Mouse (Mus musculus) midbrain, embryonic 10.5 days (tissue): Measurements from ENCODE around the gene Tigd4. TPM values are rescaled to one million over a fixed set of nuclear protein-coding genes. Genes with fewer than 3 reads are reported as not detected.
A peak's percentile ranks its signal among the peaks of the same experiment; 100 is the strongest.
"Not testable (repeated sequence)": the region's sequence is repeated elsewhere in the genome, so short reads cannot be mapped to it uniquely, and the experiment has no call there.

Experiments
- DNase-seq: peaks from one replicate; pipeline ENCODE4 v3.0.0-alpha.2; 2017; ENCODE audit warnings: low spot score
- H3K27ac ChIP-seq: fragments of 300-500 bp; sonication (generic); replicated peaks from 2 replicates; pipeline ENCODE4 v1.5.1; 2016; ENCODE audit warnings: mild to moderate bottlenecking
- H3K27me3 ChIP-seq: fragments of 300-500 bp; sonication (generic); 2 replicates; pipeline ENCODE4 v1.6.1; 2016; ENCODE audit warnings: low read depth, mild to moderate bottlenecking; ENCODE audit not compliant: poor library complexity, severe bottlenecking
- H3K36me3 ChIP-seq: fragments of 300-500 bp; sonication (generic); 2 replicates; pipeline ENCODE4 v1.6.1; 2016; ENCODE audit warnings: mild to moderate bottlenecking, moderate library complexity
- H3K4me1 ChIP-seq: fragments of 300-500 bp; sonication (generic); 2 replicates; pipeline ENCODE4 v1.6.1; 2016
- H3K4me3 ChIP-seq: fragments of 300-500 bp; sonication (generic); 2 replicates; pipeline ENCODE4 v1.5.1; 2016; ENCODE audit warnings: mild to moderate bottlenecking, moderate library complexity
- H3K9me3 ChIP-seq: fragments of 300-500 bp; sonication (generic); replicated peaks from 2 replicates; pipeline ENCODE4 v1.6.1; 2016; ENCODE audit warnings: mild to moderate bottlenecking
- WGBS: fragments of 180-500 bp; shearing (Covaris S2); methylation state at CpG from one replicate; pipeline ENCODE4 v1.1.7; 2016; 5-methylcytosine and 5-hydroxymethylcytosine counted together
- polyA plus RNA-seq: library from polyadenylated mRNA; unstranded; fragments of >200 nt; fragmentation: Nextera tagmentation; extraction: Ambion mirVana; gene quantifications from 2 replicates; pipeline ENCODE4 v1.2.1, GENCODE M21; 2016

Tigd4 gene
- polyA plus RNA-seq, result not detected in 2 replicates

GRCm38 (mm10) chr3:84593274-84593673, at the start of gene Tigd4:
Tigd4 (plus strand) TSS chr3:84593574.
- Histone ChIP-seq H3K4me3 (no peak within 1 kb of the TSS), H3K36me3 (no peaks in the 10 kb centered on the region), H3K27ac (no peak within 1 kb of the TSS), H3K27me3 (peaks cover 45% of the 10 kb centered on the region), H3K9me3 (no peaks in the 10 kb centered on the region), H3K4me1 (peaks cover 20% of the 10 kb centered on the region)
- 90% methylated on average over 2 of the region's 2 CpGs for WGBS
- DNase-seq, result no peak

DNA sequence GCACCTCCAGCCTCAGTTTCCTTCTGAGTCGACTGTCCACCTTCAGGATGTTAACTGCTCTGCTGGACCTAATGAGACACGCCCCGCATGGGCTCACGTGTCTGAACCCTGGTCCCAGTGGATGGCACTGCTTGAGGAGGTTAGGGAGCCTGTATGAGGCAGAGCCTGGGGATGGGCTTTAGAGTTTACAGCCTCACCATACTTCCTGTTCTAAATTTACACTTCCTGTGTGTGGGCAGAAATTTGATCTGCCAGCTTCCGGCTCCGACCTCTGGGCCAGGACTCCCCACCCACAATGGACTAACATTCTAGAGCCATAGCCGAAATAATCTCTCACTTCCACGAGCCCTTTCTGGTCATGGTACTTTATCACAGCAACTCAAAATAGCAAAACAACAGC, 46.2 kb upstream of the Tigd4 start:
- WGBS, result 85% methylated on average over 8 of the region's 8 CpGs
- H3K4me3 ChIP-seq, result no peak overlapping the region
- DNase-seq, result no peak
- H3K27ac ChIP-seq, result no peak overlapping the region
- no peaks in the 10 kb centered on the region for H3K4me1 ChIP-seq
- no peaks in the 10 kb centered on the region for H3K36me3 ChIP-seq
- no peaks in the 10 kb centered on the region for H3K27me3 ChIP-seq
- H3K9me3 ChIP-seq, result no peaks in the 10 kb centered on the region

DNA sequence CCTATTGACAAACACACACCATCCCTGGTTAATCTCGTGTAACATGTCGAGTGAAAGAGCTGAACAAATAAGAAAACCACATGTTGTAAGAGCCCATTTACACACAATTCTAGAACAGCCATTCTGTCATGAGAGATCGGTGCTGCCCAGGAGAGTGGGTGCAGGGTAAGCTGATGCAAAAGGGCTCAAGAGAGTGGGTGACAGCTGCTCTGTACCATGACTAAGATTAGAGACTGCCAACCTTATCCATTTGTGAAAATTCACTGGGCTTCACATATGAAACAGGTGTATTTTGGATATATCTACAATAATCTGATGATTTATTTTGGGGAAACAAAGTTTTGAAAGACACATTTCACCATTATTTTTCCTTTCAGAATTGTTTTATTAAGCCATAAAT, 37.6 kb upstream of the Tigd4 start:
- Histone ChIP-seq H3K36me3 (no peaks in the 10 kb centered on the region), H3K27ac (no peak overlapping the region), H3K4me3 (no peak overlapping the region), H3K9me3 (no peaks in the 10 kb centered on the region), H3K4me1 (no peaks in the 10 kb centered on the region), H3K27me3 (no peaks in the 10 kb centered on the region)
- no peak for DNase-seq
- WGBS, result 90% methylated on average over 3 of the region's 3 CpGs

DNA sequence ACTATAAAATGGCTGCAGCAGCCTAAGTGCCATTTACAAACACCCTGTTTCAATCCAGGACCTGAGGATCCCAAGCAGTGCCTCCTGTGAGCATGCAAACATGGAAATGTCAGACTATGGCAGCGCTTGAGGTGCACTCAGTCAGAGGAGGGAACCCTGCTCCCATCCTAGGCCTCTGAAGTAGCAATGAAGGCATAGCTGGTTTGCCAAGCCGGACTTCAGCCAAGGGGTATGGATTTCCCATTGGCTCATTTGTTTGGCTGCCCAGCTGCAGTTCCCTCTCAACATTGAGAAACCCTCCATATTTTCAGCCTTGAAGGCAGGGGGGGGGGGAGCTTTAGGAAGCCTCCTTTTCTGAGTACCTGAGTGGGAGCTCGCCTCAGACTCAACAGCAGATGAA, 35.1 kb upstream of the Tigd4 start:
- Histone ChIP-seq H3K27me3 (no peaks in the 10 kb centered on the region), H3K36me3 (no peaks in the 10 kb centered on the region), H3K27ac (no peak overlapping the region), H3K4me3 (no peak overlapping the region), H3K9me3 (no peaks in the 10 kb centered on the region), H3K4me1 (no peaks in the 10 kb centered on the region)
- DNase-seq, result no peak
- 90% methylated on average over 3 of the region's 3 CpGs for WGBS

- H3K27ac ChIP-seq, H3K36me3 ChIP-seq, H3K27me3 ChIP-seq, H3K9me3 ChIP-seq, H3K4me3 ChIP-seq, H3K4me1 ChIP-seq, DNase-seq: not testable (repeated sequence)
- 87% methylated on average over 2 of the region's 2 CpGs for WGBS
Measured at GRCm38 (mm10) chr3:84562911-84563310, 30.5 kb upstream of the Tigd4 start.

GRCm38 (mm10) chr3:84563415-84563814, 30.0 kb upstream of the Tigd4 start:
- Histone ChIP-seq H3K27me3 (no peaks in the 10 kb centered on the region), H3K9me3 (no peaks in the 10 kb centered on the region), H3K4me1 (no peaks in the 10 kb centered on the region), H3K27ac (no peak overlapping the region), H3K4me3 (no peak overlapping the region), H3K36me3 (no peaks in the 10 kb centered on the region)
- no peak for DNase-seq
- 88% methylated on average over 4 of the region's 4 CpGs for WGBS

GRCm38 (mm10) chr3:84568540-84568939, 24.8 kb upstream of the Tigd4 start:
- no peak for DNase-seq
- no peaks in the 10 kb centered on the region for H3K27me3 ChIP-seq
- no peaks in the 10 kb centered on the region for H3K36me3 ChIP-seq
- H3K27ac ChIP-seq, result no peak overlapping the region
- no peaks in the 10 kb centered on the region for H3K9me3 ChIP-seq
- WGBS, result 93% methylated on average over 6 of the region's 6 CpGs
- no peaks in the 10 kb centered on the region for H3K4me1 ChIP-seq
- no peak overlapping the region for H3K4me3 ChIP-seq

- H3K27me3 ChIP-seq, result no peaks in the 10 kb centered on the region
- no peak overlapping the region for H3K27ac ChIP-seq
- no peak overlapping the region for H3K4me3 ChIP-seq
- no peaks in the 10 kb centered on the region for H3K4me1 ChIP-seq
- H3K36me3 ChIP-seq, result no peaks in the 10 kb centered on the region
- no peaks in the 10 kb centered on the region for H3K9me3 ChIP-seq
- no peak for DNase-seq
- WGBS, result 88% methylated on average over 6 of the region's 6 CpGs
Measured at GRCm38 (mm10) chr3:84569587-84569986, 23.8 kb upstream of the Tigd4 start.

- no peaks in the 10 kb centered on the region for H3K9me3 ChIP-seq
- no peak for DNase-seq
- H3K27ac ChIP-seq, result no peak overlapping the region
- no peaks in the 10 kb centered on the region for H3K36me3 ChIP-seq
- H3K4me1 ChIP-seq, result no peaks in the 10 kb centered on the region
- no peaks in the 10 kb centered on the region for H3K27me3 ChIP-seq
- WGBS, result 90% methylated on average over 3 of the region's 3 CpGs
- H3K4me3 ChIP-seq, result no peak overlapping the region
Measured at GRCm38 (mm10) chr3:84570501-84570900, 22.9 kb upstream of the Tigd4 start.

DNA sequence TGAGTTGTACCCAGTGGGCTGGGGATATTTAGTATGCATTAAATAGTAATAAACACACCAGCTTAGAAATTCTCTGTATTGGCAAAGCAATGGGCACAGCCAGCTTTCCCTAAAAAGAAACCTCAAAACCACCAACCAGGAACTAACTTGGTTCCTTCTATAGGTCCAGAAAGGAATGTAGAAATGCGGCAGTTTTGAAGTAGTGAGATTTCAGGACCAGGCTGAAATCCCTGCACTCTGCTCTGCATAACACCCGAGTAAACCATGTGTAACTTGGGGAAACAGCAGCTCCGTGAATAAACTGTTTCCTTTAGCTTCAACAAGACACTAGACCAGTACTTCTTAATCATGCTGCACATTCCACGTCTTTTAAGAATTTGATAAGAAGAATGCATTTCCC, 12.7 kb upstream of the Tigd4 start:
- 72% methylated on average over 4 of the region's 4 CpGs for WGBS
- peaks cover 33% of the 10 kb centered on the region for H3K4me1 ChIP-seq
- 0 out of 2 replicates have a peak, but pooled peaks cover 7% of the 10 kb centered on the region for H3K27me3 ChIP-seq
- DNase-seq, result no peak
- H3K36me3 ChIP-seq, result no peaks in the 10 kb centered on the region
- H3K9me3 ChIP-seq, result no peaks in the 10 kb centered on the region
- H3K27ac ChIP-seq, result no peak overlapping the region
- no peak overlapping the region for H3K4me3 ChIP-seq

GRCm38 (mm10) chr3:84581696-84582022, 11.7 kb upstream of the Tigd4 start:
- Histone ChIP-seq H3K27ac (peak overlapping the region; percentile 90), H3K27me3 (0 out of 2 replicates have a peak, but pooled peaks cover 7% of the 10 kb centered on the region), H3K4me1 (peaks cover 33% of the 10 kb centered on the region), H3K9me3 (no peaks in the 10 kb centered on the region), H3K36me3 (no peaks in the 10 kb centered on the region), H3K4me3 (peak overlapping the region; percentile 80)
- DNase-seq, result no peak
- WGBS, result 0% methylated on average over 4 of the region's 4 CpGs

DNA sequence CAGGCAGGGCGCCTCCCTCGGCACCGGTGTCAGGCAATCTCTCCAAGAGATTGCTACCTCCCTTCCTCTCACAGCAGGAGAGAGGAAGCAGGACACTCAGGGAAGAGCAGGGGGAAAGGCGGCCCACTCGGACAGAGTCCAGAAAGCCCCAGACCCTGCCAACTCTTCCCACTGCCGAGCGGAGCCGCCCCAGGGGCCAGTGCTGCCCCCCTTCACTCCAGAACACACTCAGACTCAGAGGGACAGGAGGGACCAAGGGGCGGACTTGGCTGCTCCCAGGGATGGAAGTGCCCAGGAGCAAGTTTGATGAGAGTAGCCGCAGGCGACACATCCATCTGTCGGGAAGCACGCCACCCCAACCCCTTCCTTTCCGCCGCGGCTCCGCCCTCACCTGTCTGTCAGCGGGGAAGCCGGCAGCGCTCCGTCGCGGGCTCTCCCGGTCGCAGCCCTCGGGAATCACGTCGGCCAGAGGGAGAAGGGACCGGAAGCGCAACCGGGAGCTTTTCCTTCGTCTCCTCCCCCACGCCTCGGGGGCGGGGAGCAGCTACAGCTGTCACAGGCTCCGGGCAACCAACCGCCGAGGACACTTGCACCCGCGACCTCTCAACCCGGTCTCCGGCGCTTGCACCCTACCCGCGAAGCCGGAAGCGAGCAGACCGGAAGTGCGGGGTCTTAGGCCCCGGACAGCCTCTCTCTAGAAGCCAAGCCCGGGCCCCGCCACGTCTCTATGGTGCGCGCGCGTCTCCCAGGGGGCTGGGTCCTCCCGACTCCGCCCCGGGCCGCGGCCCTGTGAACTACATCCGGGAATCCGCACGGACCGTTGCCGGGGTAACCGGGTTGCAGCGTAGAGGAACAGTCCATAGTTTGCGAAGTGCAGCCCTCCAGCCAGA, 11.1 kb upstream of the Tigd4 start, which contains the start of gene Arfip1:
Gene Arfip1, minus strand, starts transcription at position 603 of the 890 bp plus-strand sequence.
- H3K4me1 ChIP-seq, result peaks cover 33% of the 10 kb centered on the region
- H3K4me3 ChIP-seq, result peak within 1 kb of the TSS; percentile 80
- 0 out of 2 replicates have a peak, but pooled peaks cover 7% of the 10 kb centered on the region for H3K27me3 ChIP-seq
- DNase-seq, result peak; percentile 100
- peak within 1 kb of the TSS; percentile 90 for H3K27ac ChIP-seq
- no peaks in the 10 kb centered on the region for H3K36me3 ChIP-seq
- WGBS, result under 1% methylated on average over 69 of the region's 70 CpGs
- no peaks in the 10 kb centered on the region for H3K9me3 ChIP-seq

DNA sequence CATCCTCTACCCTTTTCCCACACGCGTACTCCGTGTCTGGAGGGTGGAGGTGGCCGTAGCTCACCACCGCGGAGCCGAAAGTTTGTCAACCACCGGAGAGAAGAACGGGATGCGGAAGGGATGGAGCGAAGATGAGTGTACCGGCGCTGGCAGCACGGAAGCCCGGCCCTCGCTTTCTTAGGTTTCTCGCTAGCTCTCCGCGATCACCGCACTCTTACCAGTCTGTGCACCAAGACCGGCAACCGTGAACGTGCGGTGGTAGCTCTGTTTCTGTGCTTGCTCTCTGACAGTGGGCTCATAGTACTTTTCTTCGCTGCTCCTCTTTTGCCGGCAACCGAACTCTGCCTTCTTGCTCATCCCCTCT, 10.5 kb upstream of the Tigd4 start:
- no peak for DNase-seq

More for the DNA sequence above, 10.5 kb upstream of the Tigd4 start:
- H3K9me3 ChIP-seq, result no peaks in the 10 kb centered on the region
- peaks cover 33% of the 10 kb centered on the region for H3K4me1 ChIP-seq
- H3K36me3 ChIP-seq, result no peaks in the 10 kb centered on the region
- peak overlapping the region; percentile 90 for H3K27ac ChIP-seq
- whole genome bisulfite sequencing, result under 1% methylated on average over 27 of the region's 27 CpGs
- H3K27me3 ChIP-seq, result 0 out of 2 replicates have a peak, but pooled peaks cover 7% of the 10 kb centered on the region
- H3K4me3 ChIP-seq, result peak overlapping the region; percentile 80
